Mouse (Mus musculus) megakaryocyte, adult 5-6 weeks (primary cell): ENCODE results near the gene Oscar. TPM values are rescaled to one million over a fixed set of nuclear protein-coding genes. Genes with fewer than 3 reads are reported as not detected.
"Not testable (repeated sequence)": the region's sequence is repeated elsewhere in the genome, so short reads cannot be mapped to it uniquely, and the experiment has no call there.

ENCODE experiments used
- ATAC-seq: 2 replicates; pipeline ENCODE4 v1.8.0; 2016; ENCODE audit warnings: mild to moderate bottlenecking, inconsistent platforms; ENCODE audit not compliant: poor library complexity, severe bottlenecking
- total RNA-seq, 2 experiments: library from RNA; stranded (forward) in 1 of 2; stranded (reverse) in 1 of 2; fragments of 153-499, 151-499 nt in 1 of 2; fragments of 221-1000, 200-1000 nt in 1 of 2; gene quantifications; 2 replicates each; pipeline versions ENCODE4 v1.2.3 to v1.2.4; 2015 to 2017

Oscar gene
- total RNA-seq, 2 experiments from 2014 or later: not detected

GRCm38 (mm10) chr7:3611006-3611405 lies 5.0 kb downstream of the Oscar start:
- no peak for ATAC-seq

GRCm38 (mm10) chr7:3610437-3610836 lies 5.5 kb downstream of the Oscar start:
- ATAC-seq: no peak

DNA sequence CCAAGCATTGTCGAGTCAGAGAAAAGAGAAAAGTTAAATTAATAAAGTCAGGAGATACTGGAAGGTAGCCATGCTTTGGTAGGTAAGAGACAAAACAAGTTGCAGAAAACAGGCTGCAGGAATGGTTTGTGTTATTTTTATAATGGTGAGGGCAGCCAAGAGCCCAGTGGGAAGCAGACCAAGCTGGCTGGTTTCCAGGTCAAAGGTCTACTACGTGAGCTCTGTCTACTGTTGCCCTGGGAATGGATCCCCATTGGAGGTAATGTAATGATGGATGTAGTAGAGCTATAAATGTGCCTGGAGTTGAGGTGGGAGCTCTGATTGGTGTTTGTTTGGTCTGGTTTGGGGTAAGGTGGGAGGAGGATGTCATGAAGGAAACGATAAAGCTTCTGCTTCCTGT lies 6.9 kb downstream of the Oscar start:
- ATAC-seq: no peak

DNA sequence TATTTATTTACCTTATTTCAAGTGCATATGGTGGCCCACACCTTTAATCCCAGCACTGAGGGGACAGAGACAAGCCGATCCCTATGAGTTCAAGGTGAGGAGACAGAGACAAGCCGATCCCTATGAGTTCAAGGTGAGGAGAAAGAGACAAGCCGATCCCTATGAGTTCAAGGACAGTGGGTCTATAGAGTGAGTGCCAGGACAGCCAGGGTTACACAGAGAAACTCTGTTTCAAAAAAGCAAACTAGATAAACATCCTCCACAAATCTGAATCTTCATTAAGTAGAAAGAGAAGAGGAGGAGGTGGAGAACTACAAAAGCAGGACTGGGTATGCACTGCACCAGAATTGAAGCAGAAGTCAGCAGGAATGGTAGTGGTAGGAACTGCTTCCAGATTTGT lies 7.3 kb downstream of the Oscar start:
- ATAC-seq: no peak

GRCm38 (mm10) chr7:3607391-3607790 lies 8.6 kb downstream of the Oscar start:
- ATAC-seq: no peak; the same call in 1 of the 2 replicates

- peak; percentile 75 for ATAC-seq
Observed at GRCm38 (mm10) chr7:3606798-3607197, 9.2 kb downstream of the Oscar start.

DNA sequence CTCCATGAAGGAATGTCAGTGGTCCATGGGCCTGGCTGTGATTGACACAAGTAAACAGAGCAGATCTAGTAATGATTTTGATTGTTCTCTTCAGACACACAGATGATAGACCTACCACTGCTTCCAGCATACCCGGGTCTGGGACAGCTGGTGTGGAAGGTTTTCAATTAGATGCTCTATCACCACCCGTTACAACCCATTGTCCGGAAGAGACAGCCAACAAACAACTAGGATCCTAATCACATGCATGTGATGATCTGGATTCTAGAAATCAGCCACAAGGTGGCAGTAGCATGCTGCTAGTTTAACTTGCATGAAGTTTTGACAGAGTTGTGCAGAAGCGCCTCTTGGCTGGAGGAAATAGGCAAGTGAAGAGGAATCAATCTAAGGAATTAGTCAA lies 14.8 kb downstream of the Oscar start:
- ATAC-seq: peak; percentile 88

DNA sequence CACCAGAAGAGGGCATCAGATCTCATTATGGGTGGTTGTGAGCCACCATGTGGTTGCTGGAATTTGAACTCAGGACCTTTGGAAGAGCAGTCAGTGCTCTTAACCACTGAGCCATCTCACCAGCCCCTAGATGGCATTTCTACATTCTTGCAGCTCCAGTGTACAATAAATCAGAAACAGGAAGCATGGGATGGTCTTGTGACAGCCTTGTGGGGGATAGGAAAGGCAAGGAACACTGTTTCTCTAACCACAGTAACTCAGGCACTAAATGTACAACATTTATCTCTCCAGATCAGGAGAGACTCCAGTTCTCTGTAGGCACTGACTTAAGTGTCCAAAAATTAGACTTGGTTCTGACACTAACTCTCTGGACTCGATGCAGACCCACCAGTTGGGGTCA lies 18.2 kb downstream of the Oscar start:
- ATAC-seq: not testable (repeated sequence)

DNA sequence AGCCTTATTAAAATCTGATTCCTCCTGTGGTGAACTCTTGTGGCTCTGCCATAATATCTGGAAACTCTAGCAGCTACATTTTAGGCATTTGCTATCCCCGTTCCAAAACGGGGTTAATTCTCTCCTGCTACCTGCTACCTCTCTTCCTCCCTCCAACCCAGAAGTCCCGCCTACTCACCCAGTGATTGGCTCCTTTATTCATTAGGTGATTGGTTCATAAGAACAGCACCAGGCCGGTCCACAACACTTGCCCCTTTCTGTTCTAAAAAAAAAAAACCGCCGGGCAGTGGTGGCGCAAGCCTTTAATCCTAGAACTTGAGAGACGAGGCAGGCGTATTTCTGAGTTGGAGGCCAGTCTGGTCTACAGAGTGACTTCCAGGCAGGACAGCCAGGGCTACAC lies 20.8 kb downstream of the Oscar start:
- ATAC-seq: peak; percentile 75

DNA sequence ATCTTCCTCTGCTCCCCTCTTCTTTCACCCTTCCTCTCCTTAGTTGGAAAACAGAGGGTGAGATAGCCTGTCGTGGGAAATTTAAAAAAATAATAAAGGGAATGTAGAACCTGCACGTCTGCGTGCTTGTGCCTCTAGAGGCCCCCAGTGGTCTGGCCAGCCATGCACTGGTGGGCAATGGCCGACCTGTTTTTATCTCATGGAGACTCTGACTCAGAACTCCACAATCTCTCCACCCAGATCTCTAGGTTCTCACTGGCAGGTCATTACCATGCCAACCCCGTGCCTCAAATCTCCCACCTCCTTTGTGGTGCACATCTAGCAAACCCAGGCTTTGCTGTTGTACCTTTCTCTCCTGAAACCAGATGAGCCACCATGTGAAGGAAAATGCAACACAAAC lies 21.3 kb downstream of the Oscar start:
- peak; percentile 30; the same call in 1 of the 2 replicates for ATAC-seq

DNA sequence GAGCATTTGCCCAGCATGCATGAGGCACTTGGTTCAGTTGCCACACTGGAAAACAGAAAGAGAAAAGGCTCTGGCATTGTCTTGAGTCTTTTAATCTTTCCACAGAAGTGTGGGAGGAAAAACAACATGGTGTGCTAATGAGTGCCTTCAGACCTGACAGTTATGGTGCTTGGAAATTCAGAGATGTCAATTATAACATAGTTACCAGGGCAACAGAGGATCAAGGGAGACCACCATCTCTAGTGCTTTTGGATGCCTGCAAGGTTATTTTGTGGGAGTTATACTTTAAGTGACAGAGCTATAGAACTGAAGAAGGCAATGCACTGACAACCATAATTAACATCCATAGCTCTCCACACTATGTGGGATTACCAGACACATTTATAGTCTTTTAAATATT lies 22.1 kb downstream of the Oscar start:
- ATAC-seq: no peak

DNA sequence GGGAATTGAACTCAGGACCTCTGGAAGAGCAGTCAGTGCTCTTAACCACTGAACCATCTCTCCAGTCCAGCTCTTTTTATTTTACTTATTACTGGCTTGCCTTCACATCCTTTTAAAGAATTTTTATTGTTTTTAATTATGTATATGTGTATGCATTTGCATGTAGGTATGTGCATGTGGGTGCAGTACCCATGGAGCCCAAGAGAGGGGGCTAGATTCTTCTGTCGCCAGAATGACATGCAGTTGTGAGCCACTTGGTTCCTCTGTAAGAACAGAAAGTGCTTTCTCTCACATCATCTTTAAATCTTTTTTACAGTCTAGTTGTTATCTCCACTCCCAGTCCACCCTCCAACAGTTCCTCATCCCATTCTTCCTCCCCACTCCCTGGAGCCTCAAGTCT lies 24.4 kb downstream of the Oscar start:
- no peak for ATAC-seq

- ATAC-seq: no peak
Observed at GRCm38 (mm10) chr7:3590550-3590949, 25.4 kb downstream of the Oscar start.

GRCm38 (mm10) chr7:3587292-3587691 lies 28.7 kb downstream of the Oscar start:
- ATAC-seq: no peak

GRCm38 (mm10) chr7:3586255-3586654 lies 29.7 kb downstream of the Oscar start:
- ATAC-seq: no peak

DNA sequence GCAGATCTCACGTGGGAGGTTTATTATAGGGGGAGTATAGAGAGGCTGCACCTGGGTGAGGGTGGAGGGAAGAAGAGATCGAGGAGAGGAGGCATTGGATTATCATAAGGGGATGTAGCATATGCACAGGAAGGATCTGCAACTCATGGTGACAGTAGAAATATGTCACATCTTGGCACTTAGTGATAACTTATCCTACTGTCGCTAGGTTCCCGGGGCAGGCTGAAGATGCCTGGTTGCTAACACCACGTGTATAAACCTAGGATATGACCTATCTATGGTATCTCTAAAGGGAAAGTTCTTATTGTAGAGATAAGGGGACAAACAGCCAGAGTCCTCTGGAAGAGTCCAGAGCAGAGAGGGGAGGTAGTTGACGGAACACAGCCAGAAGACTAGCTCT lies 30.2 kb downstream of the Oscar start:
- ATAC-seq: no peak

GRCm38 (mm10) chr7:3580029-3580428 lies 35.9 kb downstream of the Oscar start:
- ATAC-seq: no peak

DNA sequence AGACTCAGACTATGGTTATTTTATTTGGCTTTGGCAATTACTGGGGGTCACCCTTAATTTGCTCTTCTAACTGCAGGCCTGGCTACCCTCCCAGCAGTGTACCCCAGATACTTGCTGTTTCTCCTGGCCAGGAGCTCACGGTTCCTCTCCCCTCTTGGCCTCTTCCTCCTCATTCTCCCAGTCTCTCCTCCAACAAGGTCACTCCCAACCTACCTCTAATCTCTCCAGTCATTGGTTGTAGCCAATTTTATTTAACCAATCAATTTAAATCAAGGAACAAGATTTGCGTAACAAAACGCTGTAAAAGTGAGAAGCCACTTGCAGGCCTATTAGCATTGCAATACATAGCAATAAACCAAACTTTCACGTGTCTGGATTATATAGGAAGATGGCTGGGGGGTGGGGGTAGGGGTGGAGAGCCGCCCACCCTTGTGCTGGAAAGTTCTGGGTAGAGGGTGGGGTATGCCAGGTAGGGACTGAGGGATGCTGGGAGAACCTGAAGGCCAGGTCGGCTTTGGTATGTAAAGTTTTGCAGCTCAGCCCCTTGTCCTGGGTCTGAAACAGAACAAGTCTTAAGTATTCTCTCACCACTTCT lies 36.9 kb downstream of the Oscar start:
- ATAC-seq: no peak

- no peak for ATAC-seq
Observed at GRCm38 (mm10) chr7:3578196-3578595, 37.8 kb downstream of the Oscar start.

DNA sequence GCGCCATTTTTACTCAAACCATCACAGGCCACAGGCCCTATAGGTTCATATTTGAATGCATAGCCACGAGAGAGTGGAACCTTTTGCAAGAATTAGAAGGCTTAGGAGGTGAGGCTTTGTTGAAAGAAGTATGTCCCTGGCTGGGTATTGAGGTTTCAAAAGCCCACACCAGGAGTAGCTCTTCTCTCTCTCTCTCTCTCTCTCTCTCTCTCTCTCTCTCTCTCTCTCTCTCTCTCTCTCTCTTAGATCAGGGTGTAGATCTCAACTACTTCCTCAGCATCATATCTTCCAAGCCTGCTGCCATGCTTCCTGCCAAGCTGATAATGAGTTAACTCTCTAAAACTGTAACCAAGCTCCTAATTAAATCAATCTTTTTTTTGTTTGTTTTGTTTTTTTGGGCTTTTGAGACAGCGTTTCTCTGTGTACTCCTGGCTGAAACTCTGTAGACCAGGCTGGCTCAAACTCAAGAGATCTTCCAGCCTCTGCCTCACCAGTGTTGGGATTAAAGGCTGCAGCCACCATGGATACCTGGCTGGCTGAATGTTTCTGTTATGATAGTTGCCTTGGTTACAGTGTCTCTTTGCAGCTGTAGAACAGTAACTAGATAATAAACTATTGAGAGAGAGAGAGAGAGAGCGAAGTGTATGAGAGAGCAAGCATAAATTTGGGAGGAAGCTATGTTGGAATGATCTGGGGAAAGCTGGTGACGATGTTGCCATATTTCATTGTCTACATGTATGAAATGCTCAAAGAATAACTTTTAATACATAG lies 39.4 kb downstream of the Oscar start:
- ATAC-seq: no peak

GRCm38 (mm10) chr7:3574216-3574615 lies 41.7 kb downstream of the Oscar start:
- no peak for ATAC-seq

DNA sequence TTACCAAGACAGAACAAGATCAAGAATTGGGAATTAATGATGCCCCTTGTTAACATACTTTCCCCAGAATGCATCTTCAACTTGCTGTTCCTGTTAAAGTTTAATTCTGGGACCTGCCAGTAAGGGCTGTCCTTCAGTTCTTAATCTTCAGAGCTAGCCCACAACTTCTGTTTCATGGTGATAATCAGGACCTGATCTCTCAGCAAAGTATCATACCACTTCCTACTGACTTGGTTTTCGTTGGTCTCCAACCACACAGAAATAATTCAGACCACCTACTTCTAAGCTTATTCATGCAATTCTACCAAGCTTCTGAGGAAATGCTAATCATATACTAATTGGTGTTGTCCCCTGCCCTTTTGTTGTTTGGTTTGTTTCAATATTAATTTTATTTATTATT lies 44.1 kb downstream of the Oscar start:
- no peak for ATAC-seq

DNA sequence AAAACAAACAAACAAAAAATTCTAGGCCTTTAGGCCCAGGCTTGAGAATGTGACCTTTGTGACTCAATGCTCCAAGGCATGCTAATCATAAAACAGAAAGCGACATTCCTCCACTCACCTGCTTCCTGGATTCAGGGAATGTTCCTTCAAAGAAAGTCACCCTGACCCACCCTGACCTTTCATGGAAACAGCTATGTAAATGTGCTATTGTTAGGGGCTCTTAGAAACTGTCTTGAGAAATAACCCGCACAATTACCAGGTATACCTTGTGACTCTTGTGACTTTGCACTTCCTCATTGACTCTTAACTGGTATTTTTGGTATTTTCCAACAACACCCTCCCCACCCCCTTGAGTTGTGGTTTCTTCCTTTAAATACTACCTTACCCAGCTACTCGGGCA lies 45.4 kb downstream of the Oscar start:
- not testable (repeated sequence) for ATAC-seq
